Mouse (Mus musculus) myocyte (in vitro differentiated cells): ENCODE data around the gene Sult2b1.

ENCODE experiments used
- MYOG ChIP-seq, 3 experiments: IDR thresholded peaks; one replicate each; pipeline ENCODE4 v1.6.1; 2011; ENCODE audit warnings: control low read depth in 2 of 3, low read depth in 2 of 3, mild to moderate bottlenecking in 2 of 3; ENCODE audit not compliant: insufficient read length in 2 of 3, control insufficient read depth in 1 of 3, insufficient read depth in 1 of 3
- POLR2A ChIP-seq: IDR thresholded peaks from one replicate; pipeline ENCODE4 v1.6.1; 2011; ENCODE audit warnings: low read depth, mild to moderate bottlenecking, control low read depth, moderate library complexity; ENCODE audit not compliant: insufficient read length
- TCF12 ChIP-seq: IDR thresholded peaks from one replicate; pipeline ENCODE4 v1.6.1; 2011; ENCODE audit warnings: mild to moderate bottlenecking, control low read depth; ENCODE audit not compliant: poor library complexity, insufficient read depth, severe bottlenecking
- USF1 ChIP-seq: IDR thresholded peaks from one replicate; pipeline ENCODE4 v1.6.1; 2011; ENCODE audit warnings: low read depth, mild to moderate bottlenecking, control low read depth, moderate library complexity

DNA sequence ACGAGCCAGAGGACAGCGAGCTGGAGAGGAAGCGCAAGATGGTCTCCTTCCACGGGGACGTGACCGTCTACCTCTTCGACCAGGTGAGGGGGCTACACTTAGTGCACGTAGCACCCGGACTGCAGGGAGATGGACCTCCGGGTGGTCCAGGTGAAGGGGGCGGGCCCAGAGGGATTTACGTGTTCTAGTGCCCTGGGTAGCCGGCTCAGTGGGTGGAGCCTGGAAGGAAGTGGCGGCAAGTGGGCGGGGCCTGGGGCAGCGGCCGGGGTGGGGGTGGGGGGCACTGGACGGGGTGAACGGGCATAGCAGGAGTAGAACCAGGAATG is 14.0 kb upstream of the Sult2b1 start:
- TF ChIP-seq MYOG (IDR thresholded peaks at IDR 0.05; ENCODE audit: control insufficient read depth in 1 of 3, insufficient read depth in 1 of 3, insufficient read length in 2 of 3, low read depth in 2 of 3), result no peak
- no peak for TF ChIP-seq POLR2A
- TF ChIP-seq TCF12, result no peak
- no peak for TF ChIP-seq USF1
